Mouse (Mus musculus) midbrain, postnatal 0 days (tissue): ENCODE results near the gene Nfrkb. TPM values are rescaled to one million over a fixed set of nuclear protein-coding genes. Genes with fewer than 3 reads are reported as not detected.

ENCODE experiments used
- ATAC-seq: fragments of 200-750 bp; cut with Nextera tagmentation; 2 replicates; pipeline ENCODE4 v1.8.0; 2017; ENCODE audit warnings: moderate number of reproducible peaks, mild to moderate bottlenecking, moderate TSS enrichment, moderate library complexity; ENCODE audit not compliant: low FRiP score
- DNase-seq: peaks from one replicate; pipeline ENCODE4 v3.0.0-alpha.2; 2015; ENCODE audit warnings: low spot score
- H3K27ac ChIP-seq: fragments of 300-500 bp; sonication (generic); 2 replicates; pipeline ENCODE4 v1.5.1; 2014; ENCODE audit warnings: low read depth, mild to moderate bottlenecking, low read length, mixed read lengths
- H3K27me3 ChIP-seq: fragments of 300-500 bp; sonication (generic); 2 replicates; pipeline ENCODE4 v1.6.1; 2014; ENCODE audit warnings: low read length, control low read depth, mixed read lengths; ENCODE audit not compliant: insufficient read depth
- H3K36me3 ChIP-seq: fragments of 300-500 bp; sonication (generic); 2 replicates; pipeline ENCODE4 v1.6.1; 2014; ENCODE audit warnings: low read length, control low read depth, mixed read lengths; ENCODE audit not compliant: insufficient read depth
- H3K4me1 ChIP-seq: fragments of 300-500 bp; sonication (generic); 2 replicates; pipeline ENCODE4 v1.6.1; 2014; ENCODE audit warnings: mild to moderate bottlenecking, control low read depth, antibody characterized with exemption, low read length, mixed read lengths; ENCODE audit not compliant: insufficient read depth
- H3K4me2 ChIP-seq: fragments of 300-500 bp; sonication (generic); 2 replicates; pipeline ENCODE4 v1.6.1; 2014; ENCODE audit warnings: low read depth, mild to moderate bottlenecking, low read length, mixed read lengths; ENCODE audit not compliant: poor library complexity, severe bottlenecking
- H3K4me3 ChIP-seq: fragments of 300-500 bp; sonication (generic); 2 replicates; pipeline ENCODE4 v1.5.1; 2014; ENCODE audit warnings: low read depth, mild to moderate bottlenecking, low read length, moderate library complexity
- H3K9ac ChIP-seq: fragments of 300-500 bp; sonication (generic); replicated peaks from 2 replicates; pipeline ENCODE4 v1.6.1; 2014; ENCODE audit warnings: mild to moderate bottlenecking, low read length, moderate library complexity, mixed read lengths; ENCODE audit not compliant: poor library complexity, severe bottlenecking
- H3K9me3 ChIP-seq: fragments of 300-500 bp; sonication (generic); 2 replicates; pipeline ENCODE4 v1.6.1; 2016; ENCODE audit warnings: low read length, control low read depth
- CTCF ChIP-seq: IDR thresholded peaks from 2 replicates; pipeline ENCODE4 v1.5.1; 2016; ENCODE audit warnings: antibody characterized with exemption, mild to moderate bottlenecking
- WGBS: fragments of 180-500 bp; shearing (Covaris S2); extraction: QIAGEN DNeasy Blood & Tissue Kit; methylation state at CpG from one replicate; pipeline ENCODE4 v1.1.7; 2014; 5-methylcytosine and 5-hydroxymethylcytosine counted together
- polyA plus RNA-seq: library from polyadenylated mRNA; unstranded; fragments of >200 nt; fragmentation: Nextera tagmentation; extraction: Ambion mirVana; gene quantifications from 2 replicates; pipeline ENCODE4 v1.2.1, GENCODE M21; 2015
- total RNA-seq: library from RNA; depleted of rRNA; stranded (reverse); fragments of >200 nt; gene quantifications from 2 replicates; pipeline ENCODE4 v1.2.3, GENCODE M21; 2014

The Nfrkb gene
- total and polyA plus RNA-seq, 2 experiments from 2014 or later, result 24.0 to 38.1 TPM

DNA sequence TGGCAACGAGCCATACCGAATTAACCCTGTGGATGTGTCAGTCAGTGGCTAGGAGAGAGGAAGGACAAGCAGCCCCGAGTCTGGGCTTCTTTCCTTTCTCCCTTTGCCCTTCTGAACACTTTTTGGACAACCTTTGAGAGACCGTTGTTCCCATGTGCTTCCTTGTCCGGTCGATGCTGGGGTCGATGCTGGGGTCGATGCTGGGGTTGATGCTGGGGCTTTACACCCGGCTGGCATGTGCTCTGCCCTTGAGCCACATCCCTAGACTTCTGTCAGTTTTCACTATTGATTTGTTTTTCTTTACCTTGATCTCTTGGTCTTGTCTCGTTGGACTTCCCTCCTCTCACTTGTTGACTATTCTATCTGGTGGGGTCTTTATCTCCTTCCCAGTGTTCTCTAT is 32.5 kb upstream of the Nfrkb start:
- no peak for ATAC-seq
- no peaks in the 10 kb centered on the region for H3K4me1 ChIP-seq
- no peak for TF ChIP-seq CTCF
- no peaks in the 10 kb centered on the region for H3K9me3 ChIP-seq
- H3K9ac ChIP-seq, result no peak overlapping the region
- no peaks in the 10 kb centered on the region for H3K27me3 ChIP-seq
- WGBS, result 86% methylated on average over 10 of the region's 10 CpGs
- H3K36me3 ChIP-seq, result peaks cover 22% of the 10 kb centered on the region
- H3K4me2 ChIP-seq, result no peak overlapping the region
- no peak overlapping the region for H3K4me3 ChIP-seq
- H3K27ac ChIP-seq, result no peak overlapping the region
- DNase-seq, result no peak

DNA sequence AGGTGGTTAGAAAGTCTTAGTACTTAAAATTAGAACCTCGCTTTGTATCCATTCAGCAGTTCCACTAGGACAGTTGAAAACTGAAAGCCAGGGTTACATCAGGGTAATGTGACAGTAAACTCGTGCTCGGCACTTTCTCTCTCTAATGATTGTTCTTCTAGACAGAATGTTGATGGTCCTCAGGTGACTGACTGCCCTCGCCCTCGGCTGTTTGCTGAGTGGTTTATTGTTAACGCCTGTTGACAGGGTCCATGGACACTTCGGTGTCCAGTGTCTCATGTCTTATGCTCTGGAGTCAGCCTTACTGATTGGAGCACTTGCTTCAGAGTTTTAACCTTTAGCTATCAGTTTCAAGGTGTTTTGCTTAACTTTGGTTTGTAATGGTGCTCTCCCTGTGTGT is 31.9 kb upstream of the Nfrkb start:
- DNase-seq, result no peak
- H3K4me1 ChIP-seq, result no peaks in the 10 kb centered on the region
- H3K36me3 ChIP-seq, result peaks cover 26% of the 10 kb centered on the region
- 91% methylated on average over 7 of the region's 7 CpGs for WGBS
- H3K27ac ChIP-seq, result no peak overlapping the region
- no peak overlapping the region for H3K4me2 ChIP-seq
- no peak for TF ChIP-seq CTCF
- H3K9ac ChIP-seq, result no peak overlapping the region
- ATAC-seq, result no peak
- no peak overlapping the region for H3K4me3 ChIP-seq
- no peaks in the 10 kb centered on the region for H3K9me3 ChIP-seq
- no peaks in the 10 kb centered on the region for H3K27me3 ChIP-seq

DNA sequence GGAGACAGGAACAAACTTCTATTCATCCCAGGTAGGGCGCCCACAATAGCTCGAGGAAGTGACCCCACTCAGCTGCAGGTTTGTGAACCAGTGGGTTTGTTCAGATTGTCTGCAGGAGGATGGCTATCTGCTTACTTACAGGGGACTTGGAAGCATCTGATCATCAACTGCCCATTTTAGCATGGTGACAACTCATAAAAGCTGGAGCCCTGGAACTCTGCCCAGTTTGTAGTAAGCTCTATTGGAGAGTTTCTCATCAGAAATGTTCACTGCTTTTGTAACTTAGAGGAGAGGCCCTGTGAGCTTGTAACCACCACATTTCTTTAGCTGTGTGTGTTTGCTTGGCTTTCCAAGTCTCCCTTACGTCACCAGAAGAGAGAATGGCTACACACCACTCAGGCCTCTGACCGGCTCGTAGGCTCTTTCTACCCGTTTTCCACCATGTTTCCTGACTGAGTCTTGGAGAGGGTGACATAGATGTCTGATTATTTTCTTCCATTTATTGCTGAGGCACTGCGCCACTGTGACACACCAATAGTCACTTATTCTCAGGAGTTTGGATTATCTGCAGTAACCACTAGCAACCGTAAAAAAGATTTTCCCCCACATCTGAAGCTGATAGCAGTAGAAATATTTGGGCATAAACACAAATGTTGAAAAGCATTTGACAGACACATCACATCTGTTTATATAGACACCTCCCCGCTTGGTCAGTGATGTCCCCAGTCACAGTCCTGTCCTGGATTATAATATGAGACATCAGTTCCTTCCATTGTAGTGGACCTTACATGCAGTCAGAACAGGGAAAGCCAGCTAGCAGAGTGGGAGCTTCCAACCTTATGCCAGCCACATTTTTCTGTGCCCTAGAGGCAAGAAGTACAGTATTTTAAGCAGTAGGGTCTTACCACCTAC is 22.0 kb upstream of the Nfrkb start:
- no peak overlapping the region for H3K27ac ChIP-seq
- H3K4me2 ChIP-seq, result no peak overlapping the region
- no peak overlapping the region for H3K4me3 ChIP-seq
- 87% methylated on average over 9 of the region's 9 CpGs for WGBS
- TF ChIP-seq CTCF, result no peak
- H3K27me3 ChIP-seq, result no peaks in the 10 kb centered on the region
- ATAC-seq (no peak), DNase-seq (peak; percentile 28)
- no peaks in the 10 kb centered on the region for H3K9me3 ChIP-seq
- peaks cover 38% of the 10 kb centered on the region for H3K36me3 ChIP-seq
- no peaks in the 10 kb centered on the region for H3K4me1 ChIP-seq
- H3K9ac ChIP-seq, result no peak overlapping the region

DNA sequence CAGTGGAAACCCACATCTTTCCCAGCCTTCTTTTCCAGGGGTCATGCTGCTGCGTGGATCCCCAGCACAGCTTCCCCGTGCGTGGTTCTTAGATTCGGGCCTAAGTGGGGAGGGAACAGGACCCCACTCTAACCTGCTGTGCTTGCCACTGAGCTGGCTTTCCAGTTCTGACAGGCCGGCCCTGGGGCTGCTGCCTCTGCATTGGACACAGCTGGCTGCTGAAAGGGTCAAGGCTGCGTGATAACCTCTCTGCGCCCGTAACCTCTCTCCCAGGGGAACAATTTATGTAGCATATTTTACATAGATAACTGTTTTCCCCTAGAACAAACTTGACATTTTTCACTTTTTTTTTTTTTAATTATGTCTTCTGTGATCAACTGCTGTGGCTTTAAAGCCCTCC is 20.9 kb upstream of the Nfrkb start:
- DNase-seq (no peak), ATAC-seq (no peak)
- no peak overlapping the region for H3K4me2 ChIP-seq
- TF ChIP-seq CTCF, result no peak
- H3K36me3 ChIP-seq, result peaks cover 32% of the 10 kb centered on the region
- H3K27ac ChIP-seq, result no peak overlapping the region
- H3K9me3 ChIP-seq, result no peaks in the 10 kb centered on the region
- no peak overlapping the region for H3K9ac ChIP-seq
- H3K27me3 ChIP-seq, result no peaks in the 10 kb centered on the region
- H3K4me1 ChIP-seq, result no peaks in the 10 kb centered on the region
- no peak overlapping the region for H3K4me3 ChIP-seq
- WGBS, result 86% methylated on average over 8 of the region's 8 CpGs

DNA sequence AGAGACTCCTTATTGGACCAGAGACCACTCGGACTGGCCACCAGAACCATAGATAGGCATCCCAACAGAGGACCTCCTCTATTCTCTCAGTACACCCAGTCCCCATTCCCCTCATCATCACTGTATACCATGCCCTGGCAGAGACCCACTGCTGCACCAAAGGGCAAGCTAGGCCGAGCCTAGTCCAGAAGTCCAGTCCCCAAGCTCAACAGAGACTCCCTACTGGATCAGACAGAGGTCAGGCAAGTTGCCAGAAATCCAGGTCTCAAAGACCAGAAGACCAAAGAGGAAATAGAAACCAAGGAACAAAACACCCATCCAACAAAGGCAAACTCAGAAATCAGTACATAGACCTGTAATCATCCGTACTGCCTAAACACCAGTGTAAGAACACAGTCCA is 14.3 kb upstream of the Nfrkb start:
- Histone ChIP-seq H3K9ac (no peak overlapping the region), H3K9me3 (no peaks in the 10 kb centered on the region), H3K4me2 (no peak overlapping the region), H3K27ac (no peak overlapping the region), H3K4me3 (no peak overlapping the region), H3K27me3 (no peaks in the 10 kb centered on the region), H3K4me1 (no peaks in the 10 kb centered on the region), H3K36me3 (peaks cover 15% of the 10 kb centered on the region)
- DNase-seq (no peak), ATAC-seq (no peak)
- TF ChIP-seq CTCF, result no peak
- 92% methylated on average over 3 of the region's 3 CpGs for WGBS

DNA sequence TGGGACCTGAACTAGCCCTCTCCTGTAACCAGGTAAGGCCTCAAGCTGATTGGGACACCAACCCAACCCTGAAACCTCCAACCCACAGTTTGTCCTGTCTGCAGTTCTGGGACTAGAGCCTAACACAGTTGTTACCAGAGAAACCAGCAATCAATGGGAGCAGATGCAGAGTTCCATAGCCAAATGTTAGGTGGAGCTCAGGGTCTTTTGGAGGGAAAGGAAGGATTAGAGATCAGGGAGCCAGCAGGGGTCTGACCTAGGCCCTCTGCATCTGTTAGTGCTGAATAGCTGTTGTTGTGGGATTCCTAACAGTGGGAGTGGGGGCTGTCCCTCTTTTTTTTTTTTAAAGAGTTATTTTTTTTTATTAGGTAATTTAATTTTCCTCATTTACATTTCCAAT is 9.3 kb upstream of the Nfrkb start:
- DNase-seq (no peak), ATAC-seq (no peak)
- Histone ChIP-seq H3K4me3 (no peak overlapping the region), H3K27me3 (no peaks in the 10 kb centered on the region), H3K4me2 (no peak overlapping the region), H3K9ac (no peak overlapping the region), H3K4me1 (no peaks in the 10 kb centered on the region), H3K27ac (no peak overlapping the region), H3K9me3 (no peaks in the 10 kb centered on the region), H3K36me3 (peaks cover 6% of the 10 kb centered on the region)
- TF ChIP-seq CTCF, result no peak
